Mouse (Mus musculus) adrenal gland, adult (tissue): ENCODE data around the gene Kbtbd2.

ENCODE experiments used
- DNase-seq, 2 experiments: peaks; one replicate each; pipeline ENCODE4 v3.0.0; 2022 to 2023; ENCODE audit warnings: low spot score in 1 of 2; ENCODE audit not compliant: inconsistent age in 2 of 2

The Kbtbd2 gene

DNA sequence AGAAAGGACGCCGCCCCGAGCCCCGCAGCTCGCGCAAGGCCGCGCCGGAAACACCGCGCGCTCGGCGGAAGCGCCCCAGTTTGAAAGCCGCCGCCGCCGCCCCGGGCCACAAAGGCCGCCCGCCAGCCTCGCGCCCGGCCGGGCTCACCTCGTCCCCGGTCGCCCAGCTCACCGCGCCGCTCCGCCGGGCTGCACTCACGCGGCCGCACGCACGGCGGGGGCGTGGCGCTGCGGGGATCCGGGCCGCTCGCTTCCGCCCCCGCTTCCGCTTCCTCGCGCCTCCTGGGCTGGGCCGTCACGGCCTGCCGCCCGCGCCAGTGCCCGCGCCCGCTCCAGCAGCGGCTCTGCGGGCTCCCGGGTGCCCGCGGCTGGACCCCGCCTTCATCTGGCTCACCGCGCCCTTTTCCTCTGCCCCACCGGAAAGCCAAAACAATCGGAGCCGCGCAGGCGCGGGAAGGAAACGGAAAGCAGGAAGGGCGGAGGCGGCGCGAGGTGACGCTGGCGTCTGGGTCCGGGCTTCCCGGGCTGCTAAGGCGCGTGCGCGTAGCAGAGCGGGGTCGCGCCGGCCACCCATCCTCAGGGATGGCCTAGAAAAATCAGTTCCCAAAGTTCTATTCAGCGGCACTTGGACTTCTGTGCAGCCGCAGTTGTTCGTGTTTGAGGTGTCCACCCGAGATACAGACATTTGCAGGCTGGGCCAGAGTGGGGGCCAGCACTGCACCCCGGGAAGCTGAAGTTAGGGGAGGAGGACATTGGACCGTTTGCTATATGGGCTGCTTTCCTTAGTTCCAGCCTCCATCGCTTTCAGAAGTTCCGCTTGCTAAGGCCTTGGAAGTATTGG is at the start of gene Kbtbd2:
Gene Kbtbd2 (minus strand): TSS at position 503 of the 841 bp plus-strand sequence.
- peak; percentile 97 to 98 for DNase-seq

DNA sequence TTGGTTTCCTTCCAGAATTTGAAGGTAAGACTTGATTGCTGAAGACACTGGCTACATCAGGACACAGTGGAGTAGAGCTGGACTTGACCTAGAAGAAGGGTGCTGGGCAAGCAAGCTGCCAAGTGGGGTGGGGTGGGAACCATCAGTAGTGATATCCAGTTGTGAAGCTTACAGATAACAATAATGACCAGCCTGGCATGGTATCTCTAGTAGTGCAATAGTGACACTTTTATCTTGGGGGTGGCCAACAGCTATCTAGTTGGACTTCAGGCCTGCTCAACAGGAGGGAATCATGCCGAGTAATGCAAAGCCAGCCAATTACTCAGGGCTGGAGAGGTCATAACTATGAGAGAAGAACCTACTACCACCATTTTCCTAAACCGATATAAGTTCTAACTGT is 46.8 kb upstream of the Kbtbd2 start:
- DNase-seq = no peak

DNA sequence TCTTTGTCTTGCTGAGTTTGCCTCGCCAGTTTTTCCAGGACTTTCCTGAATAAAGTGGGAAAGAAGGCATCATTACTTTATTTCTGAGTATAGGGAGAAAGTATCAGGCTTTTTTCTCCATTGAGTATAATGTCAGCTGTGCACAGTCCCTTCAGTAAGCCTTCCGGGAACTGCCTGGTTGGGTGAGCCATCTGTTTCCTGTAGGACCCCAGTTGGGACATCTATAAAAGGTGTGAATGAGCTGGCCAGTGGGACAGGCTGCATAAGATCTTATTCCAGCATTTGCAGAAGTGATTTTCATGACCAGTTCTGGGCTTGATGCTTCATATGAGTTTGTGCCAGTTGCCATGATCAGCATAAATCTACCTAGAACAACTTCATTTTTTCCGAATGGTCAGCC is 45.6 kb upstream of the Kbtbd2 start:
- DNase-seq = no peak

DNA sequence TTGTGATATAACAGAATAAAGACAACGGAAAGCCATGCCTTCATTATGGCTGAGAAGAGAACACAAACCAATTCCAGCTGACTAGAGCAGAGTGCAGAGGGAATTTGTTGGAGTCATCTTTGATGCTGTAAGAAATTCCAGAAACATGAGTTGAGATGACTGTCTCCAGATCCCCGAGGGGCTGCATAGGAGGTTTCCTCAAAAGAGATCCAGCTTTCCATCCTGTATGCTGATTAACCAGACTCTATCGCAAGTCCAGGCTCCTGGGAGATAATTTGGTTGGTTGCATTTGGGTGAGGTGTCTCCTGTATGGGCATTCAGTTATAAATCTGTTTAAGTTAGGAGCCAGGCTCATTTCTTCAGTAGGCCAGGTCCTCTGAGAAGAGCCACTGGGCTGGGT is 40.0 kb upstream of the Kbtbd2 start:
- no peak for DNase-seq

DNA sequence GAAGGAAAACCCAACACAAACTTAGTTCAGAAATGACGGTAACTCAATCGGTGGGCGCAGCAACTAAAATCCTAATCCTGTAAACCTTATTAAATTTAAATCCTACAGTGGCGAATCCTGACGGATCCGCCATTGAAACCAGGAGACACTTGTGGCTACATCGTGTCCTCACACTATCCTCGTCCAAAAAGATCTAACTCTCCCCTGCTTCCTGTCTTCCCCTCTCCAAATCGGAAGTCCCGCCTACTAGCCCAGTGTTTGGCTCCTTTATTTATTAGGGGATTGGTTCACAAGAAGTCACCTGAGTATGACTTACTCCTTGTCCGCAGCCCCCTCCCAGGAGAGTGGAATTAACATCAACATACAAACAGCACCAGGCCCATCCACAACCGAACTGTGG is 39.6 kb upstream of the Kbtbd2 start:
- DNase-seq = no peak

DNA sequence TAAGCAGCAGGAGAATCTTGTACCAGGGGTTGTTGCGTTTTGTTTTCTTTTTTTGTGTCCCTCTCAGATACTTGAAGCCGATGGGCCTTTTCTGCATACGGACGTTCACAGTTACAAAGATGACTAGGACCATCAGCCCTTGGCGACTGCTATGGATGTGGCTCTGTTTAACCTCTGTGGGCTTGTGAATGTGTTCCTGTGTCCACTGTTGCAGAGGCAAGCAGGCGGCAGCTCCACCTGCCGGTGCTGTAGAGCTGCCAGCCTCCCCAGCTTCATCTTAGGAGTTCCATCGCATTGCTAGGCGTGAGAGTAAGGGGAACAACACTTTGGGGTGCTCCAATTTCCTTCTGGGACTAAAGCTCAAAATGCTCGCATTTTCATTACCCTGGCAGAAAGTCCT is 37.9 kb upstream of the Kbtbd2 start:
- no peak for DNase-seq

DNA sequence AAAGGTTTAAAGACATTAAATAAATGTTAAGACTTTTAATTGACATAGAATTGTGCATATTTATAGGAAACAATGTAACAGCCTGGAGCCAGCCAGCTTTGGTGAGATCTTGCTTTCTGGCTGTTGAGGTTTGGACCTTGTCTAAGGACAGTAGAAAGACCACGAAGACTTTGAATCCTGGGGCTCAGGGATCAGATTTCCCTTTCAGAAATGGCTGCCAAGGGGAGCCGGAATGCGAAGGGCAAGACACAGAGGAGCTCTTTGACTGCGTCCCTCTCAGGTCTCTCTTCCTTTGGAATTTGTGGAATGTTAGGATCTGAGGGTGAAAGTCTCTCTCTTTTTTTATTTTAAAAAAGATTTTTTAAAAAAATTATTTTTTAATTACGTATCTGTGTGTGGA is 37.2 kb upstream of the Kbtbd2 start:
- no peak for DNase-seq

DNA sequence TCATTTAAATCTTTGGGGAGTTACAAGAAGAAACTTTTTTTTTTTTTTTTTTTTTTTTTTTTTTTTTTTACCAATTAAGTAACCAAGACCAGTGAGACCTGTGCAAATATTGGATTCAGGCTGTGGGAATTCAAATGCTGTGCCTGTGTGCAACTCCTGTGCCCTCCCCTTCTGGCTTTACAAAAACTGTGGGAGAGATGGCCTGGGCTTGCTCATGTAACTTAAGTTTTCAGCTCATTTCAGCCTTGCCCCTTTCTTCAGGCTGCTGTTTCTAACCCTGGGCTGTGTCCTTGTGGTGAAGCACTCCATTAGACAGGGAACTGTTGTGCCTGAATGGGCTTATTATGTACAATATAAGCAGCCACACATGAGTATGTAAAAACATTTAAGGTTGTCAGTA is 35.2 kb upstream of the Kbtbd2 start:
- DNase-seq = peak in 1 of 2 experiments; percentile 50

DNA sequence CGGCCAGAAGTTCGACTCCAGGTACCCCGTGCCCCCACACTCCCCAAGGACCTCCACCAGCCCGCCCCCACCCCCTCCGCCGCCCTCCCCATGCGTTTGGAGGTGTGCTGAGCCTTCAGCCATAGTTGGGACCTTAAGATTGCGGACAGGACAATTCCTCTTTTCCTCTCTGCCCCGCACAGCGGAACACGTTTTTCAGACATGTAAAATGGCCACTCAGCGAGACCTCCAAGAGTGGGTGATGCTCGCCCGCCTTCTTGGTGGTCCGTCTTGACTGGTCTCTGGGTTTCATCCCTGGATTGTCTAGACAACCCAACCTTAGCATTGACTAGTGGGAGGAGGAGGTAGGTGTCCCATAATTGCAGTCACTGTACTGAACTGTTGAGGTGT is 34.8 kb upstream of the Kbtbd2 start:
- no peak for DNase-seq

DNA sequence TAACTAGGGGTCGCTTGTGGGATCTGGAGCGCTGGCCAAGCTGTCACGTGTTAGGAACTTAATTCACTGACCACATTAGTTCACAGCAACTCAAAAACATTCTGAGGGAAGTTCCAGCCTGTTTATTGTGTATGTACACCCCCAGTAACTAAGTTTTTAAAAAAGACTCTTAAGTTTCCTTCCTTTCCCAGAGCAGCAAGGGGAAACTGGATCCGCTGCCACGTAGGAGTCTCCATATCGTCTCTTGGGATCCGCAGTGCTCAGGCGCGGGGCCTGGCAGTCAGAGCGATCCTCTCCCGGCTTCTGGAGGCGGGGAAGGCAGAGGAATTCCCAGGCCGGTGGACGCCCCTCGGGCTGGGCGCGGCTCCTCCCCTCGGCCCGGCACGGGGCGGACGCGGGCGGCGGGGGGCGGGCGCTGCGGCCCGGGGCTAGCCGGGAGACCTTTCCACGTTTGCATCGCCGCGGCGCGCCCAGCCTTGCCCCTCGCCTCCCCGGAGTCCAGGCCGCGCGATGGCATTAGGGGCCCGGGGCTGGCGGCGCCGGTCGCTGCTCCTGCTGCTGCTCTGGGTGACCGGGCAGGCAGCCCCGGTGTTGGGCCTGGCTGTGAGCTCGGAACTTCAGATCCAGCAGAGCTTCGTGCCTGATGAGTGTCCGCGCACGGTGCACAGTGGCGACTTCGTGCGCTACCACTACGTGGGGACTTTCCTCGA is 34.2 kb upstream of the Kbtbd2 start, which contains the start of gene Fkbp9:
Gene Fkbp9 (plus strand): TSS at position 363 of the 710 bp plus-strand sequence.
- DNase-seq = peak; percentile 92 to 97

DNA sequence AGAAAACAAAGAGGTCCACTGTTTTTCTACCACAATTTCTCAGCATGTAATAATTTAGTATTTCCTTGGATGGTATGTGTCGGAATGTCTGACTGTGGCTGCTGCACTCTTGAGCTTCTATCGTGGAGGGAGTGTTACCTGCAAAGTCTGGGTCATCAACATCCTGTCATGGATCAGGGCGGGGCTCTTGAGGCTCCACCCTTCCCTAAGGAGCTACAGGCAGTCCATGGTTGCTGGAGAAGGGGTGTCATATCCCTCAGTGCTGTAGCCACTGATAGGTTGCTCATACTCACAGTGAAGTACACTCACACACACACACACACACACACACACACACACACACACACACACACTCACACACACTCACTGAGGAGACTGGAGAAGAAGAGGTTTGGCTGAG is 28.0 kb upstream of the Kbtbd2 start:
- no peak for DNase-seq

DNA sequence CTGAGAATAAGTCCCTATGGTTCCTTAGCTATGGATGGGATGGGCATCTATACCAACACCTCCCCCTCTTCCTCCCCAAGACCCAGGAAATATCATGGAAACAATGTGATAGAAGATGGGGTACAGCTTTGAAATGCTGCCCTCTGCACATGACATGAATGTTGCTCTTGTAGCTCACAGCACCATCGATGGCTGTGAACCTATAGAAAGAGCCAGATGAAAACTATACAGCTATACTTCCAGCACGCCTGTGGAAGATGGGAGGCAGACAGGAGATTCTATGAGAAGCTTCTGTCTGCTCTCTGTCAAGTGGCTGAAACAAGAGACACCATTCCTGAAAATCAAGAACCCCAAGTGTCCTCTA is 21.5 kb upstream of the Kbtbd2 start:
- no peak for DNase-seq

DNA sequence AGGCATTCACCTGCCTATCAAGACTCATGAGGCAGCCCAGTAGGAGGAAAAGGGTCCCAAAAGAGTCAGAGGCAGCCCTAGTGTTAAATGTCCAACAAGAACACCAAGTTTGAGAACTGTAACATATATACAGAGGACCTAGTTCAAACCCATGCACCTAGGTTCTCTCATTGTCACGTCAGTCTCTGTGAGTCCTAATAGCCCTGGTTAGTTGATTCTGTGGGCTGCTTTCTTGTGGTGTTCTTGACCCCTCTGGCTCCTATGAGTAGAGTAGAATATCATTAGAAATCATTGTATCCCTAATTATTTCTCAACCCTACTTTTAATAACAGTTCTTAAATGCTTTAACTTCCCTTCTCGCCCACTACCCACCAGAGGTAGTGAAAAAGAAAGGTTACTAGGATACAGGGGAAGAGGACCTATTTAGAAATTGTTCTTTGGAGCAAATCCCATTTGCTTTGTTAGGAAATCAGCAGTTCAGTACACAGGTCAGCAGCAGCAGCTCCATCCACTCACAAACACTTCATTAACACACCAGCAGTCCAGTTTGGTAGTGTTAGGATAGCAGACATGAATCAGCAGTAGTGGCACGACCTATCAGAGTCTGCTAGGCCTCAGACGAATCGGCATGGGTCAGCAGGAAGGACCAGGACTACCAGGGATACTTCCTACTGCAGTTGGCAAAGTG is 21.0 kb upstream of the Kbtbd2 start:
- DNase-seq = no peak

DNA sequence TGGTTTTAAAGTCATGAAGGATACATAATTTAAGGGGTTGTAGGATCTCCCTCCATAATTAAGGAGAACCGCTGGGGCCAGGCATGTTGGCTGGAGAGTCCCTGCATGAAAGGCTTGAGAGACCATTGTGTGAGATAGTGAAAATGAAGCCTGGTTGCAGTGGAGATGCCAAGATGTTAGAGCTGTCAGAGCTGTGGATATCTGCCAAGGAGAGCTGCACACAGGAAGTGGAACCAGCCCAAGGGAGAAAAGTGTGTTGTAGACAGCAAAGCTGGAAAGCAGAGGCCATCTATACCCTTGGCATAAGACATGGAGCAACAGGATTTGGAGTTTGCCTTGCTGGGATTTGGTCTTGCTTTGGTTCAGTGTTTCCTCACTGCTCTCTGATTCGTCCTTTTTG is 15.7 kb upstream of the Kbtbd2 start:
- DNase-seq = no peak

DNA sequence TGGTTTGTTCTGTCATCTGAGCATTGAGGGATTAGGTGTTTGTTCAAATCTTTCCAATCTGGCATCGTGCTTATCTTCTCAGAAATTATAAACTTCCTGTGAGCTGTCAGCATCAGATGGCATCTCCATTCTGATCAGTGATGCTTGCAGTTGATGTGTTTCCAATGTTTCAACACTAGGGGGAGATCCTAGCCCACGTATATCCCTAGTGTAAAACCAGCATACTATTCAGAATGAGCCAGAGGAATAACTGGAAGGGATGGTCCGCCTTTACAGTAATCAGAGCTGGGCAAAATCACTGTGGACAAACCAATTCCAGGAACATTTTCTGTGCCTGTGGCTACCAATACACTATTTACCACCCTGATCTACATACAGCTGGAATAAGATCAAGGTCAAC is 11.0 kb upstream of the Kbtbd2 start:
- DNase-seq = peak; percentile 34 to 83

DNA sequence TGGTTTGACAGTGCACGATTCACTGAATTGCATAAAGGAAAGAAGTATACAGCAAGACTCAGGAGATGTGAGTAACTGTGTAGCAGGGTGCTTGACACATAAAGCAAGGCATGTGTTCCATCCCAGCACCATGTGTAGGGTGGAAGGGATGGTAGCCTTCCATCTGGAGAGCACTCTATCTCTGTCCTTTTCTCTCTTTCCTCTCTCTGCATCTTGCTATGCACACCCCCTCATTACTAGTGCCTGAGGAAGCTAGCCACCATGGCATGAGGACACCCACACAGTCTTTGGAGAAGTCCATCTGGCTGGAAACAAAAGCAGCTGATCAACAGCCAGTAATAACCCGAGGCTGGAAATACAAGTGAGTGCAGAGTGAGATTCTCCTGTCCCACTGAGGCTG is 8.6 kb upstream of the Kbtbd2 start:
- no peak for DNase-seq

DNA sequence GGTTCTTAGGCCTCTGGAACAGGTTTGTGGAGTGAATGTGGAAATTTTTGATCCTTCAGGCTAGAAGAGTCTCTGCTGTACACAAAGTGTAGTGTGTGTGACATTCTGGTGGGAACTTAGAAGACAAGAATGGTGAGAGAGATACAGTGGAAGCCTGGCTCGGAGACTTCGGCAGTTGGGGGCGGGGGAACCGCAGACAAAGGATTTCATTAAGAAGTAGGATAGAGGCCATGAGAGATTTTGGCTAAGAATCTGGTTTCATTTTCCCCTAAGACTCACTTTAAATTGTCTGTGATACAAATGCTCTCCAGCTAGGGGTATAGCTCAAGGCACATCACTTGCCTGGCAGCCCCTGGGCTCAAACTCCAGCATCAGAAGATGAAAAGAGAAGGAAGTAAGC is 7.4 kb upstream of the Kbtbd2 start:
- DNase-seq = no peak

DNA sequence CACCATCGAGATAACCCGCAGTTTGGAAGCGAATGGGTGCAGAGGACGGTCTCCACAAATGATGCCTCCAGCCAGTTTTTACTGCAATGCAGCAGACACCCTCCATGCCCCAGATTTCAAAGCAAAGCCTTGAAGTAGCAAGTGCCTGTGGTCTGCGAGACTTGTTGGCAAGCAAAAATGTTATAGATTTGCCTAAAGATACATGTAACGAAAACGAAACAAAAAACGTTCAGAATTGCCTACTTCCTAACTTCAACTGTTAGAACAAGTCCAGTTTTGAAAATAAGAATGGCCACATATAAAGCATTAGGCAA is 496 bp upstream of the Kbtbd2 start:
- no peak for DNase-seq

DNA sequence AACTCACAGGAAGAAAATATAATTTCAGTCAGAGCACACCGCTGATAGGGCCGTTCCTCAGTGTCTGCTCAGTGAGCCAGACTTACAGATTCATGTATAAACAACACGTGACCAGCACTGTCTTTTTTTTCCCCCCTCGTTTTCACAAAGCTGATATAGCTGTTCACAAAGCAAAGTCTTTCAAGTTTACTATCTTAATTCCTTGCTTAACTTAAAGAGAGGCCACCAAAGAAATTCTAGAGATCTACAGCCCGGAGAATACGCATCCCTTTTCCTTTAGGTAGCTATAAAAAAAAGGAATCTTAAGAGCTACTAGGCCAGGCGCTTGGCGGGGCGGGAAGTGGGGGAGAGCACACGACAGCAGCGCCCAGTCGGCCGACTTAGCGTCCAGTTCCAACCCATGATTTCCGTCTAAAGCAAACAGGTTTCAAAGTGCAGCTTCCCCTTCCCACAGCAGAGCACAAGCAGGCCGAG is 908 bp downstream of the Kbtbd2 start:
- DNase-seq = peak; percentile 48 to 82

DNA sequence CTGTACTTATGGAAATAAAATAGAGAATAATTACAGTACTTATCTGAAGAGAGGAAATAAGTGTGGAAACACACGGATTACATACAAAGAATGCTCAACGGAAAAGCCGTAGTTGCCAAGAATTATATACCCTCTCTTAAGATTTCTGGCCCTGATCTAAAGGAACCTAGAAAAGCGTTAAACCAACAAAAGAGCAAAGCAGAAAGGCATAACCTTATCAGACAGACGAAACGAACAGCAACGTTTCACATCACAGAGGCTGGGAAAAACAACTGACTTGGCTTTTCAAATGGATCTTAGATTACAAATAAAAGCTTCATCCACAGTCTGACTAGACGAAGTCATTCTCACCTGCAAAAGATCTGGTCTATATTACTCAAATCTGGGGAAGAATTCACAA is 1.4 kb downstream of the Kbtbd2 start:
- peak in 1 of 2 experiments; percentile 54 for DNase-seq

DNA sequence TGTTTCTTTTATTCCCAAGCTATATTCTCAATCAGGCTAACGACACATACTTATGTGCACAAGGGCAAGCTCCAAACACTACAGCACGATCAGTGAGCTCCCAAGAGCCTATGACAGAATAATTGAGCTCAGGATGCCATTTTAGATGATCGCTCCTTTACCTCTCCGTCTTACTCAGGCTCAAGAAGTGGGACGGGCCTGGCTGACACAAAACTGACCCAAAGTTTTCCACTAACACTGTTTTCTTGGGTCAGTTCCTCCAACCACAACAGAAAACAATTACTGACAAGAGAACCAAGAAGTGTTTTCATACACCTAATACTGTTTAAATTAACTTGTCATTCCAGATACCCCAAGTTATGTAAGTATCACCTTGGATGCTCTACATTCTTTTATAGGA is 2.8 kb downstream of the Kbtbd2 start:
- DNase-seq = peak in 1 of 2 experiments; percentile 37

DNA sequence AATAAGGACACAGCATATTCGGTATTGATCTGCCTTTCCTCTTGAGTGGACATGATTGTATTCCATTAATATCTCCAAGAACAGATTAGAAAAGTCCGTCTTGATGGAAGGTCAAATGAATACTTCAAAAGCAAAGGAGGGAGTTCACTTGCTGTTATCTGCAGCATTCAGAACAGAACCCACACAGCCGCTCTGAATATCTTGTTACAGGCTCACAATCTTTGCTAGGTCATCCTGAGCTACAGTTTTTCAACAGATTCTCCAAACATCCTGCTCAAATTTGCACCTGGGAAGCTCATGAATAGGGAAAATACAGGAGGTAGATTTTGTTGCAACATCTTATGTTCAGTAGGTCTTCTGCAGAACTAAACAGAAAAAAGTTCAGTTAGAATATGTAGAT is 8.3 kb downstream of the Kbtbd2 start:
- no peak for DNase-seq
